Mouse (Mus musculus) stomach, embryonic 14.5 days (tissue): ENCODE data around the gene Tmem104. TPM values are rescaled to one million over a fixed set of nuclear protein-coding genes. Genes with fewer than 3 reads are reported as not detected.
A peak's percentile ranks its signal among the peaks of the same experiment; 100 is the strongest.

ENCODE experiments used
- ATAC-seq: fragments of 200-750 bp; cut with Nextera tagmentation; 2 replicates; pipeline ENCODE4 v1.8.0; 2017; ENCODE audit warnings: low read depth, moderate TSS enrichment; ENCODE audit not compliant: insufficient number of reproducible peaks, insufficient read depth, low FRiP score
- H3K27ac ChIP-seq: fragments of 300-500 bp; sonication (generic); 2 replicates; pipeline ENCODE4 v1.5.1; 2014; ENCODE audit warnings: mild to moderate bottlenecking, low read length, moderate library complexity, mixed read lengths
- H3K27me3 ChIP-seq: fragments of 300-500 bp; sonication (generic); 2 replicates; pipeline ENCODE4 v1.6.1; 2014; ENCODE audit warnings: low read length, control low read depth, mixed read lengths; ENCODE audit not compliant: control insufficient read depth, insufficient read depth
- H3K36me3 ChIP-seq: fragments of 300-500 bp; sonication (generic); 2 replicates; pipeline ENCODE4 v1.6.1; 2014; ENCODE audit warnings: mild to moderate bottlenecking, control low read depth, low read length, moderate library complexity, mixed read lengths; ENCODE audit not compliant: control insufficient read depth, insufficient read depth
- H3K4me1 ChIP-seq: fragments of 300-500 bp; sonication (generic); 2 replicates; pipeline ENCODE4 v1.6.1; 2014; ENCODE audit warnings: low read length, control low read depth, mixed read lengths; ENCODE audit not compliant: control insufficient read depth, insufficient read depth
- H3K4me2 ChIP-seq: fragments of 300-500 bp; sonication (generic); replicated peaks from 2 replicates; pipeline ENCODE4 v1.6.1; 2014; ENCODE audit warnings: low read depth, low read length, control low read depth
- H3K4me3 ChIP-seq: fragments of 300-500 bp; sonication (generic); 2 replicates; pipeline ENCODE4 v1.5.1; 2014; ENCODE audit warnings: low read depth, low read length, control low read depth
- H3K9ac ChIP-seq: fragments of 300-500 bp; sonication (generic); replicated peaks from 2 replicates; pipeline ENCODE4 v1.6.1; 2014; ENCODE audit warnings: low read depth, mild to moderate bottlenecking, control low read depth, low read length, moderate library complexity, mixed read lengths
- H3K9me3 ChIP-seq: fragments of 300-500 bp; sonication (generic); 2 replicates; pipeline ENCODE4 v1.6.1; 2016; ENCODE audit warnings: low read depth, low read length, control low read depth; ENCODE audit not compliant: control insufficient read depth
- WGBS: fragments of 180-500 bp; shearing (Covaris S2); extraction: QIAGEN DNeasy Blood & Tissue Kit; methylation state at CpG from one replicate; pipeline ENCODE4 v1.1.7; 2014; 5-methylcytosine and 5-hydroxymethylcytosine counted together
- polyA plus RNA-seq: library from polyadenylated mRNA; unstranded; fragments of >200 nt; fragmentation: Nextera tagmentation; extraction: Ambion mirVana; gene quantifications from 2 replicates; pipeline ENCODE4 v1.2.1, GENCODE M21; 2014

The Tmem104 gene
- polyA plus RNA-seq, 1 experiment from 2014 or later, result 10.5 TPM

GRCm38 (mm10) chr11:115246386-115246785, 59.1 kb downstream of the Tmem104 start:
- Histone ChIP-seq H3K27ac (no peak overlapping the region), H3K4me2 (no peak overlapping the region), H3K9me3 (no peaks in the 10 kb centered on the region), H3K27me3 (peaks cover 26% of the 10 kb centered on the region), H3K36me3 (no peaks in the 10 kb centered on the region; the same call in 1 of the 2 replicates), H3K4me3 (no peak overlapping the region), H3K4me1 (peaks cover 10% of the 10 kb centered on the region), H3K9ac (no peak overlapping the region)
- WGBS, result 64% methylated on average over 8 of the region's 8 CpGs
- no peak for ATAC-seq

- 7% methylated on average over 3 of the region's 3 CpGs for WGBS
- Histone ChIP-seq H3K36me3 (no peaks in the 10 kb centered on the region; the same call in 1 of the 2 replicates), H3K9ac (no peak overlapping the region), H3K4me2 (no peak overlapping the region), H3K4me3 (no peak overlapping the region), H3K9me3 (no peaks in the 10 kb centered on the region), H3K27me3 (peaks cover 33% of the 10 kb centered on the region), H3K27ac (no peak overlapping the region), H3K4me1 (peaks cover 10% of the 10 kb centered on the region)
- ATAC-seq, result no peak
These were observed 60.0 kb downstream of the Tmem104 start for GRCm38 (mm10) chr11:115247240-115247639.

- H3K9ac ChIP-seq, result no peak overlapping the region
- 63% methylated on average over 6 of the region's 6 CpGs for WGBS
- peaks cover 37% of the 10 kb centered on the region for H3K27me3 ChIP-seq
- H3K36me3 ChIP-seq, result no peaks in the 10 kb centered on the region; the same call in 1 of the 2 replicates
- no peaks in the 10 kb centered on the region for H3K9me3 ChIP-seq
- ATAC-seq, result no peak
- H3K27ac ChIP-seq, result no peak overlapping the region
- H3K4me2 ChIP-seq, result no peak overlapping the region
- no peak overlapping the region for H3K4me3 ChIP-seq
- peaks cover 10% of the 10 kb centered on the region for H3K4me1 ChIP-seq
These were observed 60.7 kb downstream of the Tmem104 start for GRCm38 (mm10) chr11:115247945-115248344.

- H3K4me3 ChIP-seq, result peak overlapping the region; percentile 36
- 3% methylated on average over 60 of the region's 63 CpGs for WGBS
- H3K4me2 ChIP-seq, result peak overlapping the region; percentile 66
- no peaks in the 10 kb centered on the region for H3K9me3 ChIP-seq
- peaks cover 37% of the 10 kb centered on the region for H3K27me3 ChIP-seq
- H3K36me3 ChIP-seq, result no peaks in the 10 kb centered on the region; the same call in 1 of the 2 replicates
- ATAC-seq, result no peak
- H3K4me1 ChIP-seq, result peaks cover 10% of the 10 kb centered on the region
- H3K9ac ChIP-seq, result no peak overlapping the region; the same call in 1 of the 2 replicates
- H3K27ac ChIP-seq, result no peak overlapping the region
These were observed 62.6 kb downstream of the Tmem104 start for GRCm38 (mm10) chr11:115249721-115250404.

GRCm38 (mm10) chr11:115250405-115251090, 63.3 kb downstream of the Tmem104 start:
- no peaks in the 10 kb centered on the region for H3K36me3 ChIP-seq
- peaks cover 37% of the 10 kb centered on the region for H3K27me3 ChIP-seq
- H3K4me3 ChIP-seq, result peak overlapping the region; percentile 36
- peak; percentile 35; the same call in 1 of the 2 replicates for ATAC-seq
- no peak overlapping the region; the same call in 1 of the 2 replicates for H3K9ac ChIP-seq
- no peak overlapping the region for H3K27ac ChIP-seq
- H3K9me3 ChIP-seq, result no peaks in the 10 kb centered on the region
- H3K4me2 ChIP-seq, result peak overlapping the region; percentile 66
- 3% methylated on average over 36 of the region's 36 CpGs for WGBS
- peaks cover 10% of the 10 kb centered on the region for H3K4me1 ChIP-seq

GRCm38 (mm10) chr11:115251258-115251657, 64.0 kb downstream of the Tmem104 start:
- Histone ChIP-seq H3K27ac (no peak overlapping the region), H3K9me3 (no peaks in the 10 kb centered on the region), H3K27me3 (peaks cover 37% of the 10 kb centered on the region), H3K9ac (no peak overlapping the region), H3K4me1 (peaks cover 10% of the 10 kb centered on the region), H3K36me3 (no peaks in the 10 kb centered on the region), H3K4me3 (no peak overlapping the region), H3K4me2 (no peak overlapping the region)
- 52% methylated on average over 3 of the region's 3 CpGs for WGBS
- ATAC-seq, result no peak

GRCm38 (mm10) chr11:115257775-115258510, 70.7 kb downstream of the Tmem104 start:
- WGBS, result 16% methylated on average over 59 of the region's 59 CpGs
- Histone ChIP-seq H3K27ac (no peak overlapping the region), H3K4me3 (peak overlapping the region; percentile 2; the same call in 1 of the 2 replicates), H3K27me3 (peaks cover 24% of the 10 kb centered on the region; the same call in 1 of the 2 replicates), H3K4me2 (0 out of 2 replicates have a peak overlapping the region, but pooled peaks have one; percentile 21), H3K4me1 (peaks cover 3% of the 10 kb centered on the region; the same call in 1 of the 2 replicates), H3K9me3 (no peaks in the 10 kb centered on the region), H3K9ac (0 out of 2 replicates have a peak overlapping the region, but pooled peaks have one; percentile 1), H3K36me3 (no peaks in the 10 kb centered on the region)
- peak; percentile 54; the same call in 1 of the 2 replicates for ATAC-seq

GRCm38 (mm10) chr11:115259134-115259533, 71.8 kb downstream of the Tmem104 start:
- no peak overlapping the region for H3K27ac ChIP-seq
- no peaks in the 10 kb centered on the region for H3K9me3 ChIP-seq
- no peak overlapping the region for H3K4me3 ChIP-seq
- no peak for ATAC-seq
- no peak overlapping the region for H3K9ac ChIP-seq
- H3K4me1 ChIP-seq, result peaks cover 3% of the 10 kb centered on the region; the same call in 1 of the 2 replicates
- peaks cover 26% of the 10 kb centered on the region; the same call in 1 of the 2 replicates for H3K27me3 ChIP-seq
- H3K4me2 ChIP-seq, result no peak overlapping the region
- WGBS, result 26% methylated on average over 4 of the region's 4 CpGs
- no peaks in the 10 kb centered on the region for H3K36me3 ChIP-seq
